13 mouse cellular contexts compared by ENCODE assay signal in genomic region chr11:88901341-88901802, GRCm38 (mm10). TPM values are rescaled to one million over a fixed set of nuclear protein-coding genes. Genes with fewer than 3 reads are reported as not detected.
DNase-seq lines count a peak whose midpoint lies in the region; ATAC-seq lines count a peak whose summit lies in the region.
"Had no signal": no experiment of that assay in that cellular context is flagged by ENCODE, and none has a peak within 500 bp of the region (broad histone marks: within the 10 kb centered on the region; RNA-seq: fewer than 3 reads in every experiment).

No protein-coding gene starts in this region.

- WGBS in kidney, embryonic 14.5 days = 52% methylated on average over 7 of the region's 7 CpGs
- WGBS in kidney, embryonic 16.5 days = 48% methylated on average over 7 of the region's 7 CpGs
- WGBS in hindbrain, embryonic 13.5 days = 86% methylated on average over 7 of the region's 7 CpGs

- peak; percentile 59 for DNase-seq in kidney, adult 11 months
- DNase-seq in heart, adult 9 months (ENCODE audit: low spot score in 2 of 2) = peak; percentile 64 to 69
- DNase-seq in skeletal muscle tissue, adult 2 months (ENCODE audit: low read depth, low spot score) = peak; percentile 41
- no peak for DNase-seq in layer of hippocampus, adult 9-11 months
- DNase-seq in thymus, postnatal 0 days (ENCODE audit: low spot score) = no peak
- DNase-seq: cerebellum, adult 8-10 months; liver; thymus, postnatal 14 days had no signal

- no peaks in the 10 kb centered on the region for H3K27me3 ChIP-seq in kidney, embryonic 14.5 days (ENCODE audit: control insufficient read depth, insufficient read depth, low read length)
- no peaks in the 10 kb centered on the region for H3K27me3 ChIP-seq in kidney, embryonic 16.5 days (ENCODE audit: insufficient read depth, low read length)
- H3K27me3 ChIP-seq in hindbrain, embryonic 13.5 days = peaks cover 14% of the 10 kb centered on the region

- no peak overlapping the region for H3K27ac ChIP-seq in kidney, embryonic 14.5 days (ENCODE audit: low read depth, low read length)
- H3K27ac ChIP-seq in kidney, embryonic 16.5 days (ENCODE audit: low read length) = peak overlapping the region; percentile 8; the same call in 1 of the 2 replicates
- H3K27ac ChIP-seq in hindbrain, embryonic 13.5 days = no peak overlapping the region
- H3K27ac ChIP-seq: midbrain, embryonic 12.5 days had no signal

- H3K9ac ChIP-seq in kidney, embryonic 14.5 days (ENCODE audit: low read depth, low read length) = no peak overlapping the region
- no peak overlapping the region for H3K9ac ChIP-seq in kidney, embryonic 16.5 days (replicated peaks; ENCODE audit: low read length)
- no peak overlapping the region for H3K9ac ChIP-seq in hindbrain, embryonic 13.5 days
- H3K9ac ChIP-seq: midbrain, embryonic 12.5 days had no signal

- H3K4me2 ChIP-seq in kidney, embryonic 14.5 days (replicated peaks; ENCODE audit: low read depth, low read length) = no peak overlapping the region
- H3K4me2 ChIP-seq in kidney, embryonic 16.5 days (replicated peaks; ENCODE audit: low read depth, low read length) = no peak overlapping the region
- no peak overlapping the region for H3K4me2 ChIP-seq in hindbrain, embryonic 13.5 days
- H3K4me2 ChIP-seq: midbrain, embryonic 12.5 days had no signal

- H3K4me1 ChIP-seq in kidney, embryonic 14.5 days (ENCODE audit: control insufficient read depth, insufficient read depth, low read length) = 0 out of 2 replicates have a peak, but pooled peaks cover 5% of the 10 kb centered on the region
- H3K4me1 ChIP-seq in kidney, embryonic 16.5 days (ENCODE audit: insufficient read depth, low read length) = peaks cover 9% of the 10 kb centered on the region
- H3K4me1 ChIP-seq in hindbrain, embryonic 13.5 days (replicated peaks) = no peaks in the 10 kb centered on the region
- H3K4me1 ChIP-seq: midbrain, embryonic 12.5 days had no signal

- H3K36me3 ChIP-seq in kidney, embryonic 14.5 days (ENCODE audit: control insufficient read depth, insufficient read depth, low read length) = no peaks in the 10 kb centered on the region
- no peaks in the 10 kb centered on the region for H3K36me3 ChIP-seq in kidney, embryonic 16.5 days (ENCODE audit: insufficient read depth, low read length)
- no peaks in the 10 kb centered on the region for H3K36me3 ChIP-seq in hindbrain, embryonic 13.5 days
- H3K36me3 ChIP-seq: midbrain, embryonic 12.5 days had no signal

- ATAC-seq in kidney, embryonic 14.5 days (ENCODE audit: low FRiP score, low TSS enrichment) = no peak
- ATAC-seq in kidney, embryonic 16.5 days (ENCODE audit: low FRiP score, low TSS enrichment) = peak; percentile 63; the same call in 1 of the 2 replicates
- no peak for ATAC-seq in hindbrain, embryonic 13.5 days (ENCODE audit: low FRiP score)
- ATAC-seq: activated CD4-positive, CD25-positive, alpha-beta regulatory T cell, adult 4 months had no signal

- no peaks in the 10 kb centered on the region for H3K9me3 ChIP-seq in kidney, embryonic 14.5 days (ENCODE audit: control insufficient read depth, low read length)
- no peaks in the 10 kb centered on the region for H3K9me3 ChIP-seq in kidney, embryonic 16.5 days (ENCODE audit: low read length)
- no peaks in the 10 kb centered on the region for H3K9me3 ChIP-seq in hindbrain, embryonic 13.5 days
- H3K9me3 ChIP-seq: midbrain, embryonic 12.5 days had no signal

- no peak overlapping the region for H3K4me3 ChIP-seq in kidney, embryonic 14.5 days (ENCODE audit: low read length)
- no peak overlapping the region for H3K4me3 ChIP-seq in kidney, embryonic 16.5 days (ENCODE audit: low read length)
- H3K4me3 ChIP-seq in hindbrain, embryonic 13.5 days = no peak overlapping the region
- H3K4me3 ChIP-seq: midbrain, embryonic 12.5 days had no signal

RNA-seq across cellular contexts. Expression of gene Akap1, which starts 37.0 kb away (rescaled TPM):
- polyA plus RNA-seq in kidney, embryonic 14.5 days (2014; fragmentation: Nextera tagmentation; extraction: Ambion mirVana) = 12.0 and 20.2 TPM in 2 replicates
- polyA plus RNA-seq in kidney, embryonic 16.5 days (2015; fragmentation: Nextera tagmentation; extraction: Ambion mirVana) = 23.7 and 24.3 TPM in 2 replicates
- polyA plus RNA-seq in thymus, postnatal 0 days (2015; fragmentation: Nextera tagmentation; extraction: Ambion mirVana) = 9.3 and 10.0 TPM in 2 replicates
- 26.9 and 28.6 TPM in 2 replicates for polyA plus RNA-seq in hindbrain, embryonic 13.5 days (2015; fragmentation: Nextera tagmentation; extraction: Ambion mirVana)

RNA-seq across cellular contexts. Expression of gene Scpep1, which starts 53.9 kb away (rescaled TPM):
- polyA plus RNA-seq in kidney, embryonic 14.5 days (2014; fragmentation: Nextera tagmentation; extraction: Ambion mirVana) = 90.5 and 110 TPM in 2 replicates
- polyA plus RNA-seq in kidney, embryonic 16.5 days (2015; fragmentation: Nextera tagmentation; extraction: Ambion mirVana) = 143 and 158 TPM in 2 replicates
- polyA plus RNA-seq in thymus, postnatal 0 days (2015; fragmentation: Nextera tagmentation; extraction: Ambion mirVana) = 19.5 TPM in 2 replicates
- polyA plus RNA-seq in hindbrain, embryonic 13.5 days (2015; fragmentation: Nextera tagmentation; extraction: Ambion mirVana) = 24.5 and 26.0 TPM in 2 replicates

Comparison
In these comparisons a context has a peak if more than half of its experiments do, and no peak if none do; other contexts are left out.
1. DNase-seq: peak in kidney, adult 11 months (single experiment), heart, adult 9 months (2 of 2) and skeletal muscle tissue, adult 2 months (single experiment); none in layer of hippocampus, adult 9-11 months (single experiment) and thymus, postnatal 0 days (single experiment).